Mouse (Mus musculus) brain, embryonic 14.5 days (tissue): Measurements from ENCODE around the gene Vmn2r27. TPM values are rescaled to one million over a fixed set of nuclear protein-coding genes. Genes with fewer than 3 reads are reported as not detected.

Source experiments
- DNase-seq: peaks from one replicate; pipeline ENCODE4 v3.0.0-alpha.2; 2011; ENCODE audit warnings: low read depth
- CTCF ChIP-seq: fragments of 200-500 bp; IDR thresholded peaks from 2 replicates; pipeline ENCODE4 v1.5.1; 2012; ENCODE audit warnings: inconsistent platforms, mild to moderate bottlenecking, moderate library complexity, borderline replicate concordance; ENCODE audit not compliant: insufficient read depth, insufficient read length; ENCODE audit errors: extremely low read depth
- POLR2A ChIP-seq: fragments of 200-500 bp; IDR thresholded peaks from 2 replicates; pipeline ENCODE4 v1.6.1; 2012; ENCODE audit warnings: mild to moderate bottlenecking, inconsistent platforms, borderline replicate concordance; ENCODE audit not compliant: poor library complexity, insufficient read depth, insufficient read length, severe bottlenecking; ENCODE audit errors: extremely low read depth
- polyA plus RNA-seq: library from polyadenylated mRNA; depleted of rRNA; stranded (reverse); fragments of >200 nt; gene quantifications from 2 replicates; pipeline ENCODE4 v1.2.3, GENCODE M21; 2012; rRNA removed

The Vmn2r27 gene
- not detected in 2 replicates for polyA plus RNA-seq

DNA sequence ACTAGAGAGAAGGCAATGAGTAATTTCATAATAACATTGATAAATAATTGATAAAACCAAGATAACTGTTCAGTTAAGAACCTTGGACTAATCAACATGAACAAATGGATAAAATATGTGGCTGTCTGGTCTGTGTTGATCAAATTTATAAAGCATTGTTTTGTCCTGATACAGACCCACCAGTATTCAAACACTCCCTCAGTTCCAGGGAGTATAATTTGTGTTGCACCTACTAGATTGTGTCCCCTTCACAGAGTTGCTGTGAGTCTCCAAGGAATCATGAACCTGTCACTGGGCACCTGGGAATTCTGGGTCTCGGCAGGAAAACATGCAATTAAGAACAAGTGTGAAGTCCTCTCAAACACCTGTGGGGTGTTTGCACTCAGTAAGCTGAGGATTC lies at the start of gene Vmn2r27:
Gene Vmn2r27, minus strand, starts transcription at position 101 of the 400 bp plus-strand sequence.
- DNase-seq = no peak
- TF ChIP-seq POLR2A = no peak
- no peak for TF ChIP-seq CTCF

DNA sequence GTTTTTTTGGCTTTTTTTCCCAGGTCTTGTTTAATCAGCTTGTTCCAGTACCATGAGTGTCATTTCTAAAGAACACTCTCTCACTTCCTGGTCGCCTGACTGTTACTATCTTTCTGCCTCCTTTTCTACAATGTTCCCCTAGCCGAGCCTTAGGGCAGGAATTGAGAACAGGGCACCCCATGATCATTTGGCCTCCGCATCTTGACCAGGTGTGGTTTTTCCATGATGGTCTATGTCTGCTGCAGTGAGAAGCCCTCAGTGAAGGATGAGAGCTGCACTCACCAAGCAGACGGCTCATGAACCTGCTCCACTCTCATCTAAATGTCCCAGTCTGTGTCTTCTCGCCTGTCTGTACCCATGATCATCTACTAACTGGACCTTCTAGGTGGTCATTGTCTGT lies 46.6 kb upstream of the Vmn2r27 start:
- DNase-seq = no peak
- no peak for TF ChIP-seq POLR2A
- TF ChIP-seq CTCF = no peak

DNA sequence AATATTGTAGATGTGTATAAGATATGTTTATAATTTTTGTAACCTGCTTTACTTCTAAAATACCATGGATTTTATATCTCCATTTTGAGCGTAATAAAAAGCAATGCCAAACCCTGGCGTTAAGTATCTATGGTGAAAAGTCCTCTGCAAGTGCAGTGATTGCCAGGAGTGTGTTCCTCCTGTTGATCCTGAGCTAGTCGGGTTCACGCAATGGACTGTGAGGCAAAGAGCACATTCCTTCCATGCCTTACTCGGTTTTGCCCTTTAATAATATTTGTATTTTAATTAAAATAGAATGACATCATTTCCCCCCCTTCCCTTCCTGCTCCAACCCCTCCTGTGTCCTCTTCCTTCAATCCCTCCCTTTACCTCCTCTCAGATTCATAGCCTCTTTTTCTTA lies 46.0 kb upstream of the Vmn2r27 start:
- TF ChIP-seq POLR2A (no peak), CTCF (no peak)
- DNase-seq = no peak

DNA sequence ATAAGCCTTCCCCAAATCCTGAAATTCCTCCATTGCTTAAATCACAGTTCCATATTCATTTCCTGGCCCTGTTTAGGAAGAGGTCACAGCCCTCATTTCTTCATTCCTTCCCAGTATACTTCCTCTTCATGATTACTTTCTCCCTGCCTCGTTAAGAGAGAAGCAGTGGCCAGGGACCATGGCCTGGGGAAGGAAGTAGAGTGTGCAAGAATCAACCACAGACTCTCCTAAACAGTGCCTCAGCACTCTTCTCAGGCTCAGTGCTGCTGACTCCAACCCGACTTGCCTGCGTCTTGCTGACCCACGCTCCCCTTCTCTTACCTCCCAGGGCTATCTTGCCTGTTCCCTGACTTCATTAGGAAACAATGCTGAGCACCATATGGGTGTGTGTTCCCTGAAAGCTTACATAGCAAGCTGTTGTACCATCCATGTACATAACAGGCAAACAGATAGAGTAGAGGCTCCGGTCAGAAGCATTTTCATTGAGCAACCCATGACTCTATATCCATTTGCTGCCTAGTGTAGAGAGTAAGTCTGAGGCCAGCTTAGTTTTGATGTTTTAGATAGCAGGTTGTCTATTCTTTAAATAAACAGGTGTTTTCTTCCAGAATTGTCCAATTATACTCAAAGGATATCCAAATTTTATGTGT lies 41.7 kb upstream of the Vmn2r27 start:
- TF ChIP-seq POLR2A = no peak
- TF ChIP-seq CTCF = no peak
- no peak for DNase-seq

DNA sequence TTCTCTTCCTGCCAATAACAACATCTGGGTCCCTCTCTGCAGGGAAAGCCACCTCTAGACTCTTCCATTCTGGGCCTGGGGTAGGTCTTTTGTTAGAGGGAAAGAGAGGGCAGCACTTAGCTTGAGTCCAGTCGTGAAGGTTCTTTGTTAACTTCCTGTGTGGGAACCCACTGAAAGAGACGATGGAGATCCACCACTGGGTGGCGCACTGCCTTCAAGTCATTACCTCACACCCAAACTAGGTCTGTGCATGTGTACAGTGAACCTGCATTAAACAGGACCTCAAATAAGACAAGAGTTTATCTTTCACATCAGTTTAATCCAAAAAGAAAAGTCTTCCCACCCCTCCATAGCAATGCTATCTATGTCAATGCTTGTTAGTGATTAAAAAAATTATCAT lies 31.0 kb upstream of the Vmn2r27 start:
- TF ChIP-seq POLR2A (no peak), CTCF (peak; percentile 80)

DNA sequence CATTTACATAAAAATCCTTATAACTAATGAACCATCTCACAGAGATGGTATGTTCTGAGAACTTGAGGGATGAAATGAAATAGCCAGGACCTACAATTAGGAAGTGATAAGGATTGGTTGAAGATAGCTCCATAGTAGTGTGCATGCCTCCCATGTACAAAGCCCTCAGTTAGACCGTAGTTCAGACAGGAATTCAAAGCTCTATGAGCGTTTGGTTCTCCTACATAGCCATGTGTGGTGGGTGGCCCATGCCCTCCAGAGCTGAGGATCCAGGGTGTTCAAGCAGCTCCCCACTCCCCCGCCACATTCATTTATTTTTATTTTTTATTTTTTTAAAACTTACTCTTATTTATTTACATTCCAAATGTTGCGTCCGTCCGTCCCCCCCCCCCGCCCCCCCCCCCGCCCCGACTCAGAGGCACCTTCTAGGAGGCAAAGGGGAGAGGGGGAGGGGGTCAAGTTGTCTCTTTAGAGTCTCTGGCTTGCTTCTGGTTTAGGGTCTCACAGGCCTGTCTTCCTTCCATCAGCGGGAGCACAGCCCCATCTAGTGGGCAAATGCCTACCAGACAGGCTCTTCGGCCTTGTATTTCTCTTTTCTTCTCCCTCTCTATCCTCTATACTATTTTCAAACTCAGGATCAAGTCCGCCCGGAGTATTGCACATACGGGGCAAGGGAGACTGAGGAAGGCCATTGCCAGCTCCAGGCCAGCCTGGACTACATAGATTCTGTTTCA lies 28.7 kb upstream of the Vmn2r27 start:
- peak; percentile 90 for DNase-seq
- TF ChIP-seq POLR2A (no peak), CTCF (peak; percentile 97)

More for the DNA sequence above, 31.0 kb upstream of the Vmn2r27 start:
- peak; percentile 75 for DNase-seq

DNA sequence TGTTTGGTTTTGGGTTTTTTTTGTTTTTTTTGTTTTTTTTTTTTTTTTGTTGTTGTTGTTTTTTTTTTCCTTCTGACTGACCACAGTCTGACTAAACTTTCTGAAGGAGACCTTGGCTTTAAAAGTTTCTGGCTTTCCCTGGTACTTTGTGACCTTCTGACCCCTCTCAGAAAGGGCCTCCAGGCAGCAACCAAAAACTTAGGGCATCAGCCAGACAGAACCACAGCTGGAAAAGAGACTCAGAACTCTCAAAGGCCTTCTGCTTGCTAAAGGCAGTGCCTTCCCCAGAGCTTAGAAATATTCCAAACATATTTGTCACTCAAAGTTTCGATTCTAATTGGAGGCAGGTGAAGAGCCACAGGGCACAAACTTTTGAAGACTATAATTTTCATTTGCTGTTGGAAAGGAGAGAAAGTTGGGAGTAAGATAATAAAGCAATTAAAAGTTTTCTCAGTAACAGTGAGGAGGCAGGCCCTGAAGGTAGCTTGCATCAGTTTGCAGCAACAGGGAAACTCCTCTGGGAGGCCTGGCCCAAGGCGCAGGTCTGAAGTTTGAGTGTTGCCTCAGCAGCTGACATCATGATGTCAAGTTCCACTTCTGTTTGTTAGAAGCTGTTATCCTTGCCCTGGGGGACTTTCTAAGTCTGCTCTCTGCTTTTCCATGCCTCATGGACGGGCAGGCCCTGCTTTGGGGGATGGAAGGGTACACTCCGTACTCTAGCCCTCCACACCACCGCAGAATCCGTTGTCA lies 24.2 kb upstream of the Vmn2r27 start:
- no peak for DNase-seq
- TF ChIP-seq CTCF (no peak), POLR2A (no peak)

DNA sequence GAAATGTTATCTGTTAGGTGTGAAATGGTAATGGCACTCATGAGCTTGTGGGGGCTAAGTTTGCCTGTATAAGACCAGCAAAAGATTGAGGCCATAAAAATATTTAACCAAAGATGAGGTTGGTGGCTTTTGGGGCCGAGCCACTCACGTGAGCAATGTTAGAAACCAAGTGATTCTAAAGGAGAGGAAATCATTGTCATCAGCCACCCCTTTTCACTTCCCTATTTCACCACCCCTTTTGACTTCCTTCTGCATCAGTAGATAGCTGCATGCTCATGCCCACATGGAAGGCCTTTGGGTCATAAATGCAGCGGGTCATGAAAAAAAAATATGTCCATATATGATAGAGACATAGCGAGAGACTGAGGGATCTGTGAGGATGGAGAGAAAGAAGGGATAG lies 29.5 kb downstream of the Vmn2r27 start:
- no peak for TF ChIP-seq CTCF
- no peak for TF ChIP-seq POLR2A

DNA sequence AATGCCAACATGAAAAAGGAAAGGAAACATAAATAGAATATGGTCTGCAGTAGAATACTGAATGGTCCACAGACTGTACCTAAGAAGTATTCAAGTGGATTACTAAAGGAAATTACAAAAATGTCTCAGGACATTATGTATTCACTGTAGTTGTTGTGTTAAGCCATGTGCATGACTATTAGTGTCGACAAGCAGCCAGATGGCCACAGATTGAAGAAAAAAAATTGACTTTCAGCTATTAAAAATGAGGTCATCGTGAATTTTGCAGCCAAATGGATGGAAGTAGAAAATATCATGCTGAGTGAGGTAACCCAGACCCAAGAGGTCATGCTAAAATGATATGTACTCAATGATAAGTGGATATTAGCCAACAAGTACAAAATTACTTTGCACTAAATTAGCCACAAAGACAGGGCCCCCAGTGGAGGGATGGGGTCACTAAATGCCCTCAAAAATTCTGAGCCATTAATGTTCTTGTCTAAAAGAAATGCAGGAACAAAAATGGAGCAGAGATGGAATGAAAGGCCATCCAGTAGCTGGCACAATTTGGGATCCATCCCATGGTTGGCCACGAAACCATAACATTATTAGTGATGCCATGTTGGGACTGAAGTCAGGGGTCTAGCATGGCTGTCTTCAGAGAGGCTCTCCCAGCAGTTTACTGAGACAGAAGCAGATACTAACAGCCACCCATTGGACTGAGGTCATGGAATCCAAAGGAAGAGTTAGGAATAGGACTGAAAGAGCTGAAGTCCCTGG lies 63.0 kb downstream of the Vmn2r27 start:
- DNase-seq = peak; percentile 8
- no peak for TF ChIP-seq POLR2A
- TF ChIP-seq CTCF = no peak

More for the DNA sequence above, 29.5 kb downstream of the Vmn2r27 start:
- DNase-seq = no peak

DNA sequence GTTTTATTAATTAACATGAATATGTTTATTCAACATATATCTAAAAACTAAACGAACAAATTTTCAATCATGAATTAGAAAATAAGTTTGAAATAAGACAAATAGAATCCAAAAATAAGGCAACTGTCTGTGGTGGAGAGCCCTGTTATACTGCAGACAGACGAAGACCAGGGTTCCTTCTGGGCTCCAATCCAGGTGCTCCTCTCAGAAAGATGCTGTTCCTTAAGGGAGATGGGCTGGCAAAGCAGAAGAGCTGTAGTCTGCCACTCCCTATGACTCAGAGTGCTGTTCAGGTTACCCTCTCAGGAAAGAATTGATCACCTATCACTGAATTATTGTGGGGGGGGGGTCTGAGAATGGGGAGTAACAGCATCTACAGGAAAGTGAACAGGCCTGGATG lies 65.1 kb downstream of the Vmn2r27 start:
- TF ChIP-seq POLR2A (no peak), CTCF (no peak)
- DNase-seq = no peak

DNA sequence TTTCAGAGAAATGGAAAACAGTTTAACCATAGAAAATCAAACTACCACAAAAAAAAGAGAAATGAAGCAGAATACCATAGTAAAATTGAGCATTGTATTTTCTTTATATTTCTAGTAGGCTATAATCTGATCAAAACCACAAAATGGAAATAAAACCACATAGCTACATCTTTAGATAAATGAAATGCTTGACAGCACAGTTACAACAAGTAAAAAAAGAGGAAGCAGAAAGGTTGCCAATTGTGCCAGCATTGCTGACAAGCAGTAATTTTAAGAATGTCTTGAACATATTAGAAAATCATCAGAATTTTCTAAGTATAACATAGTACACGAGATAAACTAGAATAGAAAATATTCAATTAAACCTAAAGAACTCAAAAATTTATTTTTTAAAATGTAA lies 81.8 kb downstream of the Vmn2r27 start:
- no peak for TF ChIP-seq CTCF
- TF ChIP-seq POLR2A = no peak
- no peak for DNase-seq

Other genes with a start within 250 kb of the Vmn2r27 start
- not detected in 2 replicates for gene Vmn2r26, start 207.3 kb downstream of the Vmn2r27 start, polyA plus RNA-seq
- 0.09 and 0.19 TPM in 2 replicates for gene Cd163, start 72.8 kb upstream of the Vmn2r27 start, polyA plus RNA-seq
- 81.1 and 91.3 TPM in 2 replicates for gene Pex5, start 183.2 kb upstream of the Vmn2r27 start, polyA plus RNA-seq
- 79.6 and 109 TPM in 2 replicates for gene Clstn3, start 232.9 kb upstream of the Vmn2r27 start, polyA plus RNA-seq